Mouse (Mus musculus) neural tube, embryonic 11.5 days (tissue): ENCODE measurements around the gene Anapc1. TPM values are rescaled to one million over a fixed set of nuclear protein-coding genes. Genes with fewer than 3 reads are reported as not detected.

Experiments used
- ATAC-seq: fragments of 200-750 bp; cut with Nextera tagmentation; 2 replicates; pipeline ENCODE4 v1.8.0; 2017; ENCODE audit warnings: moderate number of reproducible peaks, mild to moderate bottlenecking, moderate TSS enrichment, moderate library complexity; ENCODE audit not compliant: insufficient read depth, low FRiP score, low TSS enrichment
- DNase-seq: peaks from one replicate; pipeline ENCODE4 v3.0.0-alpha.2; 2015; ENCODE audit warnings: low spot score
- H3K27ac ChIP-seq: fragments of 300-500 bp; sonication (generic); 2 replicates; pipeline ENCODE4 v1.5.1; 2014; ENCODE audit warnings: low read depth, mild to moderate bottlenecking, low read length
- H3K27me3 ChIP-seq: fragments of 300-500 bp; sonication (generic); 2 replicates; pipeline ENCODE4 v1.6.1; 2014; ENCODE audit warnings: mild to moderate bottlenecking, low read length, mixed read lengths; ENCODE audit not compliant: control insufficient read depth, insufficient read depth
- H3K36me3 ChIP-seq: fragments of 300-500 bp; sonication (generic); 2 replicates; pipeline ENCODE4 v1.6.1; 2014; ENCODE audit warnings: mild to moderate bottlenecking, low read length, moderate library complexity, mixed read lengths; ENCODE audit not compliant: control insufficient read depth, insufficient read depth
- H3K4me1 ChIP-seq: fragments of 300-500 bp; sonication (generic); 2 replicates; pipeline ENCODE4 v1.6.1; 2014; ENCODE audit warnings: low read length, mixed read lengths; ENCODE audit not compliant: control insufficient read depth, insufficient read depth
- H3K4me2 ChIP-seq: fragments of 300-500 bp; sonication (generic); 2 replicates; pipeline ENCODE4 v1.6.1; 2014; ENCODE audit warnings: low read depth, mild to moderate bottlenecking, moderate library complexity
- H3K4me3 ChIP-seq: fragments of 300-500 bp; sonication (generic); 2 replicates; pipeline ENCODE4 v1.5.1; 2014; ENCODE audit warnings: low read depth, low read length
- H3K9ac ChIP-seq: fragments of 300-500 bp; sonication (generic); 2 replicates; pipeline ENCODE4 v1.6.1; 2014; ENCODE audit warnings: mild to moderate bottlenecking, low read length
- H3K9me3 ChIP-seq: fragments of 300-500 bp; sonication (generic); 2 replicates; pipeline ENCODE4 v1.6.1; 2016; ENCODE audit warnings: low read length; ENCODE audit not compliant: control insufficient read depth
- WGBS: fragments of 180-500 bp; shearing (Covaris S2); extraction: QIAGEN DNeasy Blood & Tissue Kit; methylation state at CpG from one replicate; pipeline ENCODE4 v1.1.7; 2014; 5-methylcytosine and 5-hydroxymethylcytosine counted together
- polyA plus RNA-seq: library from polyadenylated mRNA; unstranded; fragments of >200 nt; fragmentation: Nextera tagmentation; extraction: Ambion mirVana; gene quantifications from 2 replicates; pipeline ENCODE4 v1.2.1, GENCODE M21; 2014

The Anapc1 gene
- 94.1 and 98.8 TPM in 2 replicates for polyA plus RNA-seq

DNA sequence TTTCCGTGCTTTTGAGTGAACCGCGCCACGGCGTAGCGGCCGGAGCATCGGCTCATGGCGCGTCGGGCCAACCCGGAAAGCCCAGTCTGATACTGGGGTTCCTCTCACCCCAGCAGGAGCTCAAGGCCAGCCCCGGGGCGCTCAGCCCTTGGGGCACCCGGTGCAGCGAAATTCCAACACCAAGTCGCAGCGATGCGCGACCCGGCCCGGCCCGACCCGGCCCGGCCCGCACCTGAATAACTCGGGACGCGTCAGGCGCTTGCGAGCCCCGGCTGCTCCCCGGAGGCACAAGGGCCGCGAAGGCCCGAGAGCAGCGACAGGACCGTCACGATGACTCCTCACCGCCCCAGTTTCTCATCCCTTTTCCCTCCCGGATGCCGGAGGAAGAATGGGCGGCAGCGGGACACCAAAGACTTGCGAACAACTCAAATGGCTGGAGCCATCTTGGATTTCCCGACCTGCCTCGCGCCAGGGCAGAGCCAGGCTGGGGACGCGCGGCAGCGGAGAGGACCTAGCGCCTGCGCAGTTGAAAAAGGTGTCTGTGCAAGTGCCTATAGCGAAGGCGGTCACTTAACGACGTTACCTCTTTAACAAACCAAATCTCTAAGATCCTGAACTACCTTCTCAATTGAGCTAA lies at the start of gene Anapc1:
Anapc1 (minus strand) TSS at position 471 of the 637 bp plus-strand sequence.
- Histone ChIP-seq H3K27me3 (no peaks in the 10 kb centered on the region), H3K9ac (peak within 1 kb of the TSS; percentile 98), H3K4me1 (peaks cover 7% of the 10 kb centered on the region; the same call in 1 of the 2 replicates), H3K4me3 (peak within 1 kb of the TSS; percentile 94), H3K27ac (peak within 1 kb of the TSS; percentile 69), H3K36me3 (peaks cover 3% of the 10 kb centered on the region; the same call in 1 of the 2 replicates), H3K4me2 (peak within 1 kb of the TSS; percentile 46), H3K9me3 (no peaks in the 10 kb centered on the region)
- under 1% methylated on average over 58 of the region's 58 CpGs for WGBS
- ATAC-seq (peak; percentile 94), DNase-seq (peak; percentile 91)

GRCm38 (mm10) chr2:128735089-128735488 lies 47.9 kb upstream of the Anapc1 start:
- H3K36me3 ChIP-seq = no peaks in the 10 kb centered on the region
- no peak overlapping the region for H3K27ac ChIP-seq
- H3K9ac ChIP-seq = no peak overlapping the region
- ATAC-seq (no peak), DNase-seq (no peak)
- no peaks in the 10 kb centered on the region for H3K9me3 ChIP-seq
- no peaks in the 10 kb centered on the region for H3K4me1 ChIP-seq
- no peak overlapping the region for H3K4me2 ChIP-seq
- H3K4me3 ChIP-seq = no peak overlapping the region
- H3K27me3 ChIP-seq = no peaks in the 10 kb centered on the region
- 71% methylated on average over 3 of the region's 3 CpGs for WGBS

DNA sequence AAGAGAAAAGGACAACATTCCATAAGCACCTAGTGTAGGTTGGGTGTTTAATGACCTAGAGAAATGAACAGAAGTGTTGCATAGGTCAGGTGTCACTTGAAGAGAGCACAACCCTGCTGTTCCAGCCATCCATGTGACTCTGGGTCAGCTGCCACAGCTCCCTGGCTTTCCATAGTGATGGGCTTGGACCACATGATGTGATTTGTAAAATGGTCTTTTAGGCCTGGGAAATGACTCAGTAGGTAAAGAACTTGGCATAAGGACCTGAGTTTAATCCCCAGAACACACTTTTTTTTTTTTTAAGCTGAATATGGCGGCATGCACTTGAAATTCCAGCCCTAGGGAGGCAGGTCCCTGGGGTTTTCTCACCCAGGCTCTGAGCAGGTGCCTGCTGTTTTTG lies 44.8 kb upstream of the Anapc1 start:
- H3K4me2 ChIP-seq = no peak overlapping the region
- no peaks in the 10 kb centered on the region for H3K36me3 ChIP-seq
- WGBS = 92% methylated on average over 1 of the region's 1 CpGs
- no peak overlapping the region for H3K9ac ChIP-seq
- no peak overlapping the region for H3K4me3 ChIP-seq
- DNase-seq (no peak), ATAC-seq (no peak)
- no peaks in the 10 kb centered on the region for H3K27me3 ChIP-seq
- no peak overlapping the region for H3K27ac ChIP-seq
- H3K9me3 ChIP-seq = no peaks in the 10 kb centered on the region
- H3K4me1 ChIP-seq = no peaks in the 10 kb centered on the region

GRCm38 (mm10) chr2:128731514-128731913 lies 44.3 kb upstream of the Anapc1 start:
- no peak overlapping the region for H3K9ac ChIP-seq
- DNase-seq (no peak), ATAC-seq (no peak)
- H3K36me3 ChIP-seq = no peaks in the 10 kb centered on the region
- no peak overlapping the region for H3K4me3 ChIP-seq
- H3K27me3 ChIP-seq = no peaks in the 10 kb centered on the region
- no peak overlapping the region for H3K27ac ChIP-seq
- H3K4me1 ChIP-seq = no peaks in the 10 kb centered on the region
- no peak overlapping the region for H3K4me2 ChIP-seq
- H3K9me3 ChIP-seq = no peaks in the 10 kb centered on the region
- 67% methylated on average over 10 of the region's 10 CpGs for WGBS

DNA sequence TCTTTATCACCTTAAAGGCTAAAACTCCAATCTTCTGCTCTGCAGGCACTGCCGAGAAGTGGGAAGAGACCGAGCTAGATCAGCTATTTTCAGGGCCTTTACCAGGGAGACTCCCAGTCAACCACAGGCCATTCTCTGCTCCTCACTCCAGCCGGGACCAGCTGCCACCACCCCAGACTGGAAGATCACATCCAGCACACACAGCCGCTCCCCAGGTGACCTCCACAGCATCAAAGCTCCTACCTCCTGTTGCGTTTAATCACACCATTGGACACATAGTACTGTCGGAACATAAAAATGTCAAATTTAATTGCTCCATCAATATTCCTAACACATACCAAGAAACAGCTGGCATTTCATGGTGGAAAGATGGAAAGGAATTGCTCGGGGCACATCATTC lies 42.0 kb upstream of the Anapc1 start:
- no peak overlapping the region for H3K4me2 ChIP-seq
- no peaks in the 10 kb centered on the region for H3K4me1 ChIP-seq
- WGBS = 48% methylated on average over 7 of the region's 7 CpGs
- no peak overlapping the region for H3K9ac ChIP-seq
- H3K36me3 ChIP-seq = no peaks in the 10 kb centered on the region
- DNase-seq = no peak
- no peak overlapping the region for H3K4me3 ChIP-seq
- no peaks in the 10 kb centered on the region for H3K27me3 ChIP-seq
- H3K27ac ChIP-seq = no peak overlapping the region
- ATAC-seq = no peak
- no peaks in the 10 kb centered on the region for H3K9me3 ChIP-seq

- Histone ChIP-seq H3K27ac (no peak overlapping the region), H3K4me2 (no peak overlapping the region), H3K9ac (no peak overlapping the region), H3K4me1 (no peaks in the 10 kb centered on the region), H3K4me3 (no peak overlapping the region), H3K27me3 (no peaks in the 10 kb centered on the region), H3K9me3 (no peaks in the 10 kb centered on the region), H3K36me3 (no peaks in the 10 kb centered on the region)
- ATAC-seq (no peak), DNase-seq (no peak)
- 89% methylated on average over 4 of the region's 4 CpGs for WGBS
Measured at GRCm38 (mm10) chr2:128728066-128728465, 40.9 kb upstream of the Anapc1 start.

DNA sequence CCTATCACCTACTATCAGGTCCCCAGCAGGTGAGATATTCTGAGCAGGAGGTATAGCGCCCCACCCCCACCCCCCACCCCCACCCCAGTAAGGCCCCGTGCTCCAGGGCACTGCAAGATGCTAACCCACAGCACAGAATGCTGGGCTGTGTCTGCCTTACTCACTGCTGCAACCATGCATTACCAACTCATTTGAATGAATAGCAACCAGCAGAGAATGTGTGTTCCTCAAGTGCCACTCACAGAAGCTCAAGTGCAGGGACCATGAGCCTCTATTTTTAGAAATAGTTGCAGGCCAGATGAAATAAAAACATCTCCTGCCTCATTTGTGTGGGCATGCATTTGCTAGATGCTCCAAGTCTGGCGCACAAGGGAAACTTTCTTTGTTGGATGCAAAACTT lies 40.4 kb upstream of the Anapc1 start:
- DNase-seq (no peak), ATAC-seq (no peak)
- Histone ChIP-seq H3K4me3 (no peak overlapping the region), H3K4me2 (no peak overlapping the region), H3K9me3 (no peaks in the 10 kb centered on the region), H3K36me3 (no peaks in the 10 kb centered on the region), H3K27me3 (no peaks in the 10 kb centered on the region), H3K27ac (no peak overlapping the region), H3K9ac (no peak overlapping the region), H3K4me1 (no peaks in the 10 kb centered on the region)
- 62% methylated on average over 3 of the region's 3 CpGs for WGBS

DNA sequence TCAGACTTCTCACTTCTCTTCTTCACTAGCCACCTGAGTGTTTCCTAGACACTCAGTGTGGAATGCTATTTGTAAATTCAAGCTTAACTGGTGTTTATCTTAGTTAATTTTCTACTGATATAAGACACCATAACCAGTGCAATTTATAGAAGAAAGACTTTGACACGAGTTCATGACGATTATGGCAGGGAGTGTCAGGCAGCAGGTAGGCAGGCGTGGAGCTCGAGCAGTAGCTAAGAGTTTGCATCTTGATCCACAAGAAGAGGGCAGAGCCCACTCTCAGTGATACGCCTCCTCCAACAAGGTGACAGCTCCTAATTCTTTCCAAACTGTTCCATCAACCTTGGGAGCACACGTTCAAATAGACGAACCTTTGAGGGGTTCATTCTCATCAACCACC lies 39.4 kb upstream of the Anapc1 start:
- no peaks in the 10 kb centered on the region for H3K36me3 ChIP-seq
- H3K9me3 ChIP-seq = no peaks in the 10 kb centered on the region
- H3K27me3 ChIP-seq = no peaks in the 10 kb centered on the region
- ATAC-seq (no peak), DNase-seq (no peak)
- H3K4me1 ChIP-seq = no peaks in the 10 kb centered on the region
- no peak overlapping the region for H3K27ac ChIP-seq
- 86% methylated on average over 7 of the region's 7 CpGs for WGBS
- H3K9ac ChIP-seq = no peak overlapping the region
- H3K4me2 ChIP-seq = no peak overlapping the region
- H3K4me3 ChIP-seq = no peak overlapping the region

DNA sequence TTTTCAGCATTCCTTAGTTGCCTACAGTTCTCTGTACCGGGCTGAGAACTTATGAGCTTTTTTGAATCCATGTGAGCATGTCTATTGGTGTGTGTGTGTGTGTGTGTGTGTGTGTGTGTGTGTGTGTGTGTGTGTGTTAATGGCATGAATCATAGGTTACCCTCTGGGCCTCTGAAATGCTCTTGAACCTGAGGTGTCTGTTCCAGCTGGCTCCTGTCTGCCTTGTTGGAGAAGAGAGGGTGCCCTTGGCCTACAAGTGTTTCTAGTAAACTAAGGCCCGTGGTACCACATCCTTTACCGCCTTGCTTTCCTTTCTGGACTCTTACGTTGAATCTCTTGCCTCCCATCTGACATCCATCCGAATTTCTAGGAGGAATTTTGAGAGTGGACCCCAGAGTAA lies 38.9 kb upstream of the Anapc1 start:
- no peak for DNase-seq
- H3K9ac ChIP-seq = no peak overlapping the region
- no peak overlapping the region for H3K27ac ChIP-seq
- no peak for ATAC-seq
- no peak overlapping the region for H3K4me3 ChIP-seq
- no peak overlapping the region for H3K4me2 ChIP-seq
- no peaks in the 10 kb centered on the region for H3K27me3 ChIP-seq
- WGBS = 90% methylated on average over 5 of the region's 5 CpGs
- H3K9me3 ChIP-seq = no peaks in the 10 kb centered on the region
- H3K4me1 ChIP-seq = no peaks in the 10 kb centered on the region
- no peaks in the 10 kb centered on the region for H3K36me3 ChIP-seq
